Mouse (Mus musculus) liver, embryonic 13.5 days (tissue): ENCODE data around the gene Actn2. TPM values are rescaled to one million over a fixed set of nuclear protein-coding genes. Genes with fewer than 3 reads are reported as not detected.

Experiments
- ATAC-seq: fragments of 200-750 bp; cut with Nextera tagmentation; 2 replicates; pipeline ENCODE4 v1.8.0; 2017; ENCODE audit warnings: low read depth, mild to moderate bottlenecking, moderate number of reproducible peaks, moderate library complexity
- DNase-seq: peaks from one replicate; pipeline ENCODE4 v3.0.0; 2022
- H3K27ac ChIP-seq: fragments of 300-500 bp; sonication (generic); 2 replicates; pipeline ENCODE4 v1.5.1; 2015; ENCODE audit warnings: moderate library complexity, mild to moderate bottlenecking, inconsistent platforms
- H3K27me3 ChIP-seq: fragments of 300-500 bp; sonication (generic); 2 replicates; pipeline ENCODE4 v1.6.1; 2015; ENCODE audit warnings: mild to moderate bottlenecking, inconsistent platforms
- H3K36me3 ChIP-seq: fragments of 300-500 bp; sonication (generic); 2 replicates; pipeline ENCODE4 v1.6.1; 2015; ENCODE audit warnings: mild to moderate bottlenecking, inconsistent platforms
- H3K4me1 ChIP-seq: fragments of 300-500 bp; sonication (generic); replicated peaks from 2 replicates; pipeline ENCODE4 v1.6.1; 2015; ENCODE audit warnings: inconsistent platforms
- H3K4me2 ChIP-seq: fragments of 300-500 bp; sonication (generic); 2 replicates; pipeline ENCODE4 v1.6.1; 2015; ENCODE audit warnings: inconsistent platforms, mild to moderate bottlenecking, moderate library complexity
- H3K4me3 ChIP-seq: fragments of 300-500 bp; sonication (generic); replicated peaks from 2 replicates; pipeline ENCODE4 v1.5.1; 2015; ENCODE audit warnings: mild to moderate bottlenecking, inconsistent platforms
- H3K9ac ChIP-seq: fragments of 300-500 bp; sonication (generic); 2 replicates; pipeline ENCODE4 v1.6.1; 2015; ENCODE audit warnings: mild to moderate bottlenecking, inconsistent platforms
- H3K9me3 ChIP-seq: fragments of 300-500 bp; sonication (generic); replicated peaks from 2 replicates; pipeline ENCODE4 v1.6.1; 2016; ENCODE audit warnings: inconsistent platforms
- WGBS: fragments of 180-500 bp; shearing (Covaris S2); methylation state at CpG from one replicate; pipeline ENCODE4 v1.1.7; 2015; ENCODE audit not compliant: insufficient replicate concordance; 5-methylcytosine and 5-hydroxymethylcytosine counted together
- polyA plus RNA-seq: library from polyadenylated mRNA; unstranded; fragments of >200 nt; fragmentation: Nextera tagmentation; extraction: Ambion mirVana; gene quantifications from 2 replicates; pipeline ENCODE4 v1.2.1, GENCODE M21; 2015

Gene Actn2
- polyA plus RNA-seq, 1 experiment from 2014 or later = 5.0 TPM

GRCm38 (mm10) chr13:12346837-12347236 is 6.3 kb upstream of the Actn2 start:
- 48% methylated on average over 3 of the region's 3 CpGs for WGBS
- Histone ChIP-seq H3K27me3 (no peaks in the 10 kb centered on the region; the same call in 1 of the 2 replicates), H3K4me3 (no peak overlapping the region), H3K9ac (no peak overlapping the region), H3K4me2 (no peak overlapping the region), H3K36me3 (no peaks in the 10 kb centered on the region), H3K4me1 (no peaks in the 10 kb centered on the region), H3K27ac (no peak overlapping the region), H3K9me3 (no peaks in the 10 kb centered on the region)
- ATAC-seq (no peak), DNase-seq (no peak)

- H3K4me1 ChIP-seq = peaks cover 9% of the 10 kb centered on the region
- no peaks in the 10 kb centered on the region for H3K9me3 ChIP-seq
- H3K4me2 ChIP-seq = no peak overlapping the region
- H3K4me3 ChIP-seq = no peak overlapping the region
- H3K27me3 ChIP-seq = peaks cover 21% of the 10 kb centered on the region
- 20% methylated on average over 6 of the region's 6 CpGs for WGBS
- H3K36me3 ChIP-seq = no peaks in the 10 kb centered on the region
- no peak overlapping the region for H3K9ac ChIP-seq
- DNase-seq (no peak), ATAC-seq (no peak)
- H3K27ac ChIP-seq = no peak overlapping the region
These were observed 887 bp upstream of the Actn2 start for GRCm38 (mm10) chr13:12341447-12341846.

- Histone ChIP-seq H3K27ac (no peak overlapping the region), H3K4me2 (no peak overlapping the region), H3K4me1 (peaks cover 9% of the 10 kb centered on the region), H3K27me3 (peaks cover 21% of the 10 kb centered on the region), H3K9me3 (no peaks in the 10 kb centered on the region), H3K9ac (no peak overlapping the region), H3K36me3 (no peaks in the 10 kb centered on the region), H3K4me3 (no peak overlapping the region)
- ATAC-seq (no peak), DNase-seq (no peak)
These were observed 1.1 kb downstream of the Actn2 start for GRCm38 (mm10) chr13:12339446-12339845.

GRCm38 (mm10) chr13:12337752-12338151 is 2.8 kb downstream of the Actn2 start:
- no peak overlapping the region for H3K4me2 ChIP-seq
- no peaks in the 10 kb centered on the region for H3K9me3 ChIP-seq
- peaks cover 21% of the 10 kb centered on the region for H3K27me3 ChIP-seq
- no peaks in the 10 kb centered on the region for H3K36me3 ChIP-seq
- no peak overlapping the region for H3K27ac ChIP-seq
- WGBS = 71% methylated on average over 7 of the region's 7 CpGs
- H3K9ac ChIP-seq = no peak overlapping the region
- peaks cover 9% of the 10 kb centered on the region for H3K4me1 ChIP-seq
- ATAC-seq = no peak
- DNase-seq = no peak
- no peak overlapping the region for H3K4me3 ChIP-seq

- Histone ChIP-seq H3K4me3 (no peak overlapping the region), H3K27me3 (no peaks in the 10 kb centered on the region), H3K4me2 (no peak overlapping the region), H3K4me1 (no peaks in the 10 kb centered on the region), H3K9ac (no peak overlapping the region), H3K27ac (no peak overlapping the region), H3K36me3 (no peaks in the 10 kb centered on the region), H3K9me3 (no peaks in the 10 kb centered on the region)
- no peak for DNase-seq
- WGBS = 56% methylated on average over 12 of the region's 12 CpGs
- no peak for ATAC-seq
These were observed 6.5 kb downstream of the Actn2 start for GRCm38 (mm10) chr13:12334016-12334415.

- no peaks in the 10 kb centered on the region for H3K36me3 ChIP-seq
- no peak overlapping the region for H3K27ac ChIP-seq
- no peak overlapping the region for H3K4me3 ChIP-seq
- no peak overlapping the region for H3K4me2 ChIP-seq
- 90% methylated on average over 5 of the region's 5 CpGs for WGBS
- no peaks in the 10 kb centered on the region for H3K27me3 ChIP-seq
- no peaks in the 10 kb centered on the region for H3K9me3 ChIP-seq
- DNase-seq (no peak), ATAC-seq (0 out of 2 replicates have a peak, but pooled peaks have one; percentile 23)
- no peak overlapping the region for H3K9ac ChIP-seq
- no peaks in the 10 kb centered on the region for H3K4me1 ChIP-seq
These were observed 9.0 kb downstream of the Actn2 start for GRCm38 (mm10) chr13:12331528-12331927.

GRCm38 (mm10) chr13:12328392-12328791 is 12.2 kb downstream of the Actn2 start:
- Histone ChIP-seq H3K9me3 (no peaks in the 10 kb centered on the region), H3K27me3 (no peaks in the 10 kb centered on the region), H3K36me3 (no peaks in the 10 kb centered on the region), H3K9ac (no peak overlapping the region), H3K4me2 (no peak overlapping the region), H3K4me1 (no peaks in the 10 kb centered on the region), H3K4me3 (no peak overlapping the region), H3K27ac (no peak overlapping the region)
- 55% methylated on average over 4 of the region's 4 CpGs for WGBS
- DNase-seq = no peak
- ATAC-seq = no peak

GRCm38 (mm10) chr13:12327577-12327976 is 13.0 kb downstream of the Actn2 start:
- Histone ChIP-seq H3K36me3 (no peaks in the 10 kb centered on the region), H3K9me3 (no peaks in the 10 kb centered on the region), H3K9ac (no peak overlapping the region), H3K4me1 (no peaks in the 10 kb centered on the region), H3K4me2 (no peak overlapping the region), H3K27me3 (no peaks in the 10 kb centered on the region), H3K4me3 (no peak overlapping the region), H3K27ac (no peak overlapping the region)
- no peak for DNase-seq
- no peak for ATAC-seq
- WGBS = 69% methylated on average over 6 of the region's 6 CpGs

- H3K27me3 ChIP-seq = no peaks in the 10 kb centered on the region
- no peaks in the 10 kb centered on the region for H3K9me3 ChIP-seq
- H3K4me3 ChIP-seq = no peak overlapping the region
- ATAC-seq (no peak), DNase-seq (no peak)
- 73% methylated on average over 12 of the region's 12 CpGs for WGBS
- H3K4me1 ChIP-seq = no peaks in the 10 kb centered on the region
- H3K36me3 ChIP-seq = no peaks in the 10 kb centered on the region
- H3K9ac ChIP-seq = no peak overlapping the region
- H3K4me2 ChIP-seq = no peak overlapping the region
- no peak overlapping the region for H3K27ac ChIP-seq
These were observed 17.4 kb downstream of the Actn2 start for GRCm38 (mm10) chr13:12323076-12323625.

- 57% methylated on average over 2 of the region's 2 CpGs for WGBS
These were observed 20.4 kb downstream of the Actn2 start for GRCm38 (mm10) chr13:12320148-12320547.

GRCm38 (mm10) chr13:12318017-12318416 is 22.5 kb downstream of the Actn2 start:
- WGBS = 41% methylated on average over 5 of the region's 5 CpGs
- Histone ChIP-seq H3K27me3 (no peaks in the 10 kb centered on the region), H3K4me2 (no peak overlapping the region), H3K27ac (no peak overlapping the region), H3K9ac (no peak overlapping the region), H3K4me1 (no peaks in the 10 kb centered on the region), H3K9me3 (no peaks in the 10 kb centered on the region), H3K4me3 (no peak overlapping the region), H3K36me3 (no peaks in the 10 kb centered on the region)
- no peak for DNase-seq
- ATAC-seq = no peak

More at GRCm38 (mm10) chr13:12320148-12320547, 20.4 kb downstream of the Actn2 start:
- ATAC-seq = no peak
- Histone ChIP-seq H3K4me1 (no peaks in the 10 kb centered on the region), H3K36me3 (no peaks in the 10 kb centered on the region), H3K9ac (no peak overlapping the region), H3K4me3 (no peak overlapping the region), H3K27me3 (no peaks in the 10 kb centered on the region), H3K27ac (no peak overlapping the region), H3K9me3 (no peaks in the 10 kb centered on the region), H3K4me2 (no peak overlapping the region)
- DNase-seq = no peak

- Histone ChIP-seq H3K27me3 (no peaks in the 10 kb centered on the region), H3K36me3 (no peaks in the 10 kb centered on the region), H3K4me3 (no peak overlapping the region), H3K27ac (no peak overlapping the region), H3K9ac (no peak overlapping the region), H3K9me3 (no peaks in the 10 kb centered on the region), H3K4me1 (no peaks in the 10 kb centered on the region), H3K4me2 (no peak overlapping the region)
- DNase-seq (no peak), ATAC-seq (no peak)
- 39% methylated on average over 6 of the region's 6 CpGs for WGBS
These were observed 23.3 kb downstream of the Actn2 start for GRCm38 (mm10) chr13:12317191-12317765.
